Mouse (Mus musculus) hindbrain, embryonic 13.5 days (tissue): ENCODE measurements at regions not wholly inside any gene's neighbourhood (a gene's known extent, or its start where the extent isn't known, plus 50 kb on each side); places are given as distances from the start of the nearest gene placed in this dataset.

Experiments used
- ATAC-seq: fragments of 200-750 bp; cut with Nextera tagmentation; 2 replicates; pipeline ENCODE4 v1.8.0; 2017; ENCODE audit warnings: moderate TSS enrichment; ENCODE audit not compliant: low FRiP score
- H3K27ac ChIP-seq: fragments of 300-500 bp; sonication (generic); 2 replicates; pipeline ENCODE4 v1.5.1; 2015; ENCODE audit warnings: inconsistent platforms, mild to moderate bottlenecking, moderate library complexity
- H3K27me3 ChIP-seq: fragments of 300-500 bp; sonication (generic); 2 replicates; pipeline ENCODE4 v1.6.1; 2015; ENCODE audit warnings: mild to moderate bottlenecking, inconsistent platforms
- H3K36me3 ChIP-seq: fragments of 300-500 bp; sonication (generic); 2 replicates; pipeline ENCODE4 v1.6.1; 2015; ENCODE audit warnings: mild to moderate bottlenecking, inconsistent platforms
- H3K4me1 ChIP-seq: fragments of 300-500 bp; sonication (generic); replicated peaks from 2 replicates; pipeline ENCODE4 v1.6.1; 2015; ENCODE audit warnings: inconsistent platforms
- H3K4me2 ChIP-seq: fragments of 300-500 bp; sonication (generic); 2 replicates; pipeline ENCODE4 v1.6.1; 2015; ENCODE audit warnings: inconsistent platforms, mild to moderate bottlenecking, moderate library complexity
- H3K4me3 ChIP-seq: fragments of 300-500 bp; sonication (generic); 2 replicates; pipeline ENCODE4 v1.5.1; 2015; ENCODE audit warnings: mild to moderate bottlenecking, inconsistent platforms
- H3K9ac ChIP-seq: fragments of 300-500 bp; sonication (generic); 2 replicates; pipeline ENCODE4 v1.6.1; 2015; ENCODE audit warnings: mild to moderate bottlenecking, inconsistent platforms
- H3K9me3 ChIP-seq: fragments of 300-500 bp; sonication (generic); 2 replicates; pipeline ENCODE4 v1.6.1; 2016; ENCODE audit warnings: inconsistent platforms
- WGBS: fragments of 180-500 bp; shearing (Covaris S2); methylation state at CpG from one replicate; pipeline ENCODE4 v1.1.7; 2015; 5-methylcytosine and 5-hydroxymethylcytosine counted together

DNA sequence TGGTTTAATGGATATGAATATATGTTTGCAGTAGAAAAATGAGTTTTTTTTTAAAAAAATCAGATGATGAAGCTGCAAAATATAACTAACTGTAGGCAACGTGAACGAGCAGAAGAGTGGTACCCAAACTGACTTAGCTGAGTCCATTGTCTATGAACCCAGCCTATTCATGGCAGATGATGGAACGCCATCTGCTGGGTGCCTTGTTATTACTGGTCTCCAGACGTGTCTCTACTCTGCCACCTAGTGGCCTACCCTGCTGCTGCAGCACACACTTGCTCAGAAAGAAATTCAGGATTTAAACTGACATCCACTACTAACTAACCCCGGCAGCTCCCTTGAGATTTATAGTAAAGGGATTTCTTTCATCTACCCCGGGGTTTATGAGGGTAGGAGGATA is 143.7 kb downstream of the Csl start:
- peak; percentile 62; the same call in 1 of the 2 replicates for ATAC-seq

DNA sequence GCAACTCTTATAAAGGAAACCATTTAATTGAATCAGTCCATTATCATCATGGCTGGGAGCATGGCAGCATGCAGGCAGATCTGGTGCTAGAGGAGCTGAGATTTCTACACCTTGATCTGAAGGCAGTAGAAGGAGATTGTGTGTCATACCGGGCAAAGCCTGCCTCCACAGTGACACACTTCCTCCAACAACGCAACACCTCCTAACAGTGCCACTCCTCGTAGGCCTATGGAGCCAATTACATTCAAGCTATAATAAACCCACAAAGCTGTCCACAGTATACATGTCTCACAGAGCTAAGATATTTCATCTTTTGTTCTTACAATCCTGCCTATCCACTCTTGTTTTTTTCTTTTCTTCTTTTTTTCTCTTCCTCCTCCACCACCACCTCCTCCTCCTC is 141.8 kb downstream of the Csl start:
- ATAC-seq, result no peak
- Histone ChIP-seq H3K27ac (no peak overlapping the region), H3K27me3 (no peaks in the 10 kb centered on the region), H3K4me3 (no peak overlapping the region), H3K9ac (no peak overlapping the region), H3K9me3 (no peaks in the 10 kb centered on the region), H3K4me1 (no peaks in the 10 kb centered on the region), H3K4me2 (no peak overlapping the region), H3K36me3 (no peaks in the 10 kb centered on the region)
- WGBS, result 90% methylated on average over 3 of the region's 3 CpGs

More for the DNA sequence above, 143.7 kb downstream of the Csl start:
- no peaks in the 10 kb centered on the region for H3K9me3 ChIP-seq
- H3K36me3 ChIP-seq, result no peaks in the 10 kb centered on the region
- H3K4me2 ChIP-seq, result no peak overlapping the region
- H3K4me3 ChIP-seq, result no peak overlapping the region
- H3K27me3 ChIP-seq, result no peaks in the 10 kb centered on the region
- H3K4me1 ChIP-seq, result no peaks in the 10 kb centered on the region
- H3K9ac ChIP-seq, result no peak overlapping the region
- WGBS, result 12% methylated on average over 6 of the region's 6 CpGs
- H3K27ac ChIP-seq, result no peak overlapping the region

DNA sequence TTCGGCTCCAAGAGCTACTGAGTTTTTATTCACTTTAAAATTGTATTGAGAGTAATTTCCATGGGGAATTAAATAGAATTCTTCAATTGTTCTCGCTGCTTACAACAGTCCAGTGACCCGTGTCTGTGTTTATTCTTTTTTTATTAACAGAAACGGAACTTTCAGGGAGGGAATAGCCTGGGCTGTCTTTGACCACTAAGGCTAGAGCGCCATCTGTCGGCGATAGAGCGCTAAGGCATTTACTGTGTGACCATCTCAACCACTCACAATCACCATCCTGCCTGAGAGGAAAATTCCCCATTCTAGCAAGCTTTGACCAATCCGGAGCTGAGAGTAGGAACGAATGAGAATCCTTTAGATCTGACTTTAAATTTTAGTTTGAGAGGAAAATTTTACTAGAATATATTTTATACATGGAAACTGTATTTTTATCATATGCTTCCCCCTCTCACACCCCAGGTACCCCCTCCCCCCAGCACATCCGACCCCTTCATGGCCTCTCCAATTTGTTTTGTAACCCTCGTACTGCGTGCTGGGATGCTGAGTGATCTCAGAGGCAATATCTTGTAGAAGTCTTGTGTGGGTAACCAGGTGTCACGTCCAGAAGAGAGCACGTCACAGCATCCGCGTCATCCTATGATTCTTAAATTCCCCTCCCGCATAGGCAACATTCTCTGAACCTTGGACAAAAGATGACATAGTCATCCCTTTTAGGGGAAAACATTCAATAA is 139.9 kb downstream of the Csl start:
- ATAC-seq, result 0 out of 2 replicates have a peak, but pooled peaks have one; percentile 60
- WGBS, result 47% methylated on average over 18 of the region's 18 CpGs
- H3K4me3 ChIP-seq, result no peak overlapping the region
- no peak overlapping the region for H3K9ac ChIP-seq
- no peaks in the 10 kb centered on the region for H3K36me3 ChIP-seq
- H3K4me2 ChIP-seq, result peak overlapping the region; percentile 34
- no peaks in the 10 kb centered on the region for H3K4me1 ChIP-seq
- no peaks in the 10 kb centered on the region for H3K27me3 ChIP-seq
- no peak overlapping the region for H3K27ac ChIP-seq
- no peaks in the 10 kb centered on the region for H3K9me3 ChIP-seq

DNA sequence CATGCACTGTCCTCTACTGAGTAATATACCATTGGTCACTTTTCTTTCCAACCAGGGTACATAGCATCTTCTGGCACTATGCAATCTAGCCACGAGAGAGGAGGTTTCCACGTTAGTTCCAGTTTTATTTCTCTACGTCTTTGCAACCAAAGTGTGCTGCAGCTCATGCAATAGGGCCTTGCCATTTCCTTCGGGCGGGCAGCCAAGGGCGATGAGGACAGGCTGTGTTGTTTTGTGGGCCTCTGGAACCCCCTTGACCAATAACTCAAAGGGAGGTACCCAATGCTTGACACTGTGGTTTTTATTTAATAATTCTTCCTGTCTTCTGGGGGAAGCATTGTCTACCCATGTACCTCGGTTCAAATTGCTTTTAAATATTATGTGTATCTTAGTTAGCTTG is 139.0 kb downstream of the Csl start:
- no peaks in the 10 kb centered on the region for H3K4me1 ChIP-seq
- H3K9ac ChIP-seq, result no peak overlapping the region
- no peaks in the 10 kb centered on the region for H3K27me3 ChIP-seq
- no peak overlapping the region for H3K27ac ChIP-seq
- H3K4me2 ChIP-seq, result no peak overlapping the region
- 88% methylated on average over 7 of the region's 7 CpGs for WGBS
- ATAC-seq, result no peak
- H3K36me3 ChIP-seq, result no peaks in the 10 kb centered on the region
- no peak overlapping the region for H3K4me3 ChIP-seq
- no peaks in the 10 kb centered on the region for H3K9me3 ChIP-seq

DNA sequence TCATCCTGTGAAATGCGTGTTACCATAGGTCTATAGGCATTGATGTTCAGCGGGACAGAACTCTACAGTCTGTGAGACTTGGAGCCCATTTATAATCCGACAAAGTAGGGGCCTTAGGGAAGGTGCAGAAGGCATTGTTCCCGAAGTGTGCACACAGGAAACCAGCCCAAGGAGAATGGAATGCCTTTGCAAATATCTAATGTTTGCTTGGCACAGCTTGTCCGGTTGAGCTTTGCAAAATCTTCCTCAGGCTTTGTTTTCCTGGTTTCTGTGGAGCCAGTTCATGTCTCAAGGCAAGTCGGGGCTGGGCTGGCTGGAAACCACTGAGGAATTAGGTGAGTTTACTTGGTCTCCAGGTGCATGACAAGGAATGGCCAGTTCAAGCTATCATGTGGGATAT is 132.1 kb downstream of the Csl start:
- Histone ChIP-seq H3K4me1 (no peaks in the 10 kb centered on the region), H3K36me3 (no peaks in the 10 kb centered on the region), H3K27me3 (no peaks in the 10 kb centered on the region), H3K27ac (no peak overlapping the region), H3K9ac (no peak overlapping the region), H3K9me3 (no peaks in the 10 kb centered on the region), H3K4me2 (no peak overlapping the region), H3K4me3 (no peak overlapping the region)
- no peak for ATAC-seq
- WGBS, result 81% methylated on average over 6 of the region's 6 CpGs

DNA sequence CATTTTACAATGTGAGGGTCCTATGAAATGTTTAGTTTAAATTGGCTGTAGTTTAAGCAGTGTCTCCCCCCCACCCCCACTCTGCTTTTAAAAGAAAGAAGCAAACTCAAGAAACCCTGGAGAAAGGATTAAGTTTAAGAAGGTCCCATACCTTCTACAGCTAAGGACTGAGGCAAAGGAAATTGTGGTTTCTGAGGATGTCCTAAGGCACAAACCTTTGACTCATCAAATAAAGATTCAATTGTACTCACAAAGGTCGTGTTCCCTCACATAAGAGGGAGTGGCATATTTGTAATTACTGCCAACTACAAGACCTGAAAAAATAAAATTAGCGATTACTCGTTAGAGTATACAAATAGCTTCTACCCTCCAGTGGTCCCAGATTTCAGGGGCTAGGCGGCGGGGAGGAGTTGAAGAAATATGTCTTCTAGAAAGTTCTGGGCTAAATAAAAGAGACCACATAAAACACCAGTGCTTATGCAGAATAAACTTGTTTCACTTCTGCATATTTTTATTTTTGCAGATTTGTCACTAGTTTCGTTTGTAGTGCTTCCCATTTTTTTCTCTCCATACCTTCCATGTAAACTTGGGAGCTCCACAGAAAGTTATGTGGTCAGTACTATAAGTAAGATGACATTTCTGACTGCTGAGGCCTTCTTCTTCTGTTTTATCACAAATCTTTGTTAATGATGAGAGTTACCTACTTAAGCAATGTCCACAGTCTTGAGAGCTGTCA is 127.0 kb downstream of the Csl start:
- H3K9me3 ChIP-seq, result no peaks in the 10 kb centered on the region
- WGBS, result 82% methylated on average over 6 of the region's 6 CpGs
- no peak overlapping the region for H3K27ac ChIP-seq
- H3K27me3 ChIP-seq, result no peaks in the 10 kb centered on the region
- H3K36me3 ChIP-seq, result no peaks in the 10 kb centered on the region
- H3K9ac ChIP-seq, result no peak overlapping the region
- H3K4me2 ChIP-seq, result no peak overlapping the region
- ATAC-seq, result no peak
- no peaks in the 10 kb centered on the region for H3K4me1 ChIP-seq
- no peak overlapping the region for H3K4me3 ChIP-seq

DNA sequence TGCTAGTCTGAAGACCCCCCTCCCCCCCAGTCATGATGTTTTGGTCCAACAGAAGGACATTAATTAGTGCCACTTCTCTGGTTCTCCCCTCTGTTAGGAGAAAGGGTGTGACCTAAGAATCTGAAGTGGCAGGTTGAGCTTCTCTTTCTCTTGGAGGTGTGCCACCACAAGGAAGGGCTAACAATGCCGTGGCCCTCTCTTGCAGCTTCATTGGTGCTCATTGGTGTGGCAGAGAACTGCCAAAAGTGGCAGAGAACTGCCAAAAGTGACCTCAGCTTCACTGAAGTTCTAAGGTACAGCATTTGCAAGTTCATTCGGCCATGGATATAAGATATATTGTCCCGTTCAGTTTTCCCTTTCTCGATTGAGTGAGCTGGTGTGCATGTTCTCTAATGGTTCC is 123.7 kb downstream of the Csl start:
- no peak overlapping the region for H3K4me2 ChIP-seq
- WGBS, result 91% methylated on average over 4 of the region's 4 CpGs
- no peaks in the 10 kb centered on the region for H3K36me3 ChIP-seq
- no peak overlapping the region for H3K27ac ChIP-seq
- H3K4me3 ChIP-seq, result no peak overlapping the region
- no peaks in the 10 kb centered on the region for H3K9me3 ChIP-seq
- ATAC-seq, result no peak
- no peaks in the 10 kb centered on the region for H3K4me1 ChIP-seq
- no peaks in the 10 kb centered on the region for H3K27me3 ChIP-seq
- H3K9ac ChIP-seq, result no peak overlapping the region

DNA sequence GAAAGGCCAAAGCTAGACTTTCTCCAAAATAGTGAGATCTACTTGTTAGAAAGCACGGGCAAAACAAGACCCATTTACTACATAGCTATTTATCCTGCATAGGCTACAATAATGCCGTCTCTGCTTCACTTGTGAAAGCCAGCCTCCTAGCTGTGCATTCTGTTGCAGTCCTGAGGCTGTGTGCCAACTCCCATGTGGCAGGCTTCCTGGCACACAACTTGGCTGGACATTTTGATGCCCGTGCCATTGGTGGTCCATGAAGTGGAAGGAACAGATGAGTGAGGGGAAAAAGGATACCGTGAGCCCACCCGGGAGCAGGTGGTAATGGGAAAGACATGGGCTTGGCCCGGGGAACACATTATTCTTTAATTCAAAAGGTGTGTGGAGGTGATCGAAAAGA is 120.4 kb downstream of the Csl start:
- Histone ChIP-seq H3K9me3 (no peaks in the 10 kb centered on the region), H3K36me3 (no peaks in the 10 kb centered on the region), H3K27ac (peak overlapping the region; percentile 31), H3K9ac (no peak overlapping the region), H3K27me3 (no peaks in the 10 kb centered on the region), H3K4me2 (no peak overlapping the region), H3K4me1 (no peaks in the 10 kb centered on the region), H3K4me3 (no peak overlapping the region)
- peak; percentile 87 for ATAC-seq
- whole genome bisulfite sequencing, result 60% methylated on average over 7 of the region's 7 CpGs

DNA sequence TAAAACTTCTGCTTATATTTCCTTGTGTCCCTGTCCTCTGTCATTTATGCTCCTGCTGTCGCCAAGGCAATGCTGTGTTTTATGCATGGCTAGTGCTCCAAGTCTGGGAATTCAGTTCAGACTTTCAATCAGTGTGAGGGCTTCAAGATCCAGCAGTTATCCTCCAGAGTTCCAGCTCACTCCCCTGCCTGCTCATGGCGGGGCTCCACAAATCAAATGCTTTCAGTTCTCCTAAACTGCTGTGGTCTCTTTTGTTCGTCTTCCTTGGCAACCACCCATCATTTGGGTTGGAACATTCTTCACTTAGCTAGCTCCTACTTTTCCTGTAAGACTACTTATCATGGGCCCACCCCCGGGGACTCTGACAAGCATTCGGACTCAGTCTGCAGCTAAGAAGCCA is 120.0 kb downstream of the Csl start:
- WGBS, result 39% methylated on average over 5 of the region's 5 CpGs
- H3K4me3 ChIP-seq, result no peak overlapping the region
- H3K9ac ChIP-seq, result no peak overlapping the region
- H3K36me3 ChIP-seq, result no peaks in the 10 kb centered on the region
- H3K4me1 ChIP-seq, result no peaks in the 10 kb centered on the region
- H3K9me3 ChIP-seq, result no peaks in the 10 kb centered on the region
- ATAC-seq, result peak; percentile 82
- no peaks in the 10 kb centered on the region for H3K27me3 ChIP-seq
- peak overlapping the region; percentile 31 for H3K27ac ChIP-seq
- H3K4me2 ChIP-seq, result no peak overlapping the region

DNA sequence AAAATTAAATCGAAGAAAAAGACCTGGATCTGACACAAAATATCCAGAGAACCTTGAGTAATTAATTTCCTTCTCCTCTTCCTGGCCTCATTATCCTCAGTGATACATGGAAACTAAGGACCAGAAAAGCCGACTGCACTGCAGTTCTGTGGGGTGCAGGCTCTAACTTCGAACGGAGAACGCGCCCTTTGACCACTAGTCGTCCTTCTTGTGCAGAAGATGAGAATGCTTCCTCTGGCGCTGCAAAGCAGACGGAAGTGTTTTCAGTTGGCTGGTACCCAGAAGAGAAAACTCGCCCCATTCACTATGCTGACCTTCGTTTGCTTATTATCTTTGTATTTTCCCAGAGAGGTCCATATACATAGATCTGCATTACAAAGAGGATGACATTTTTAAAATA is 117.7 kb downstream of the Csl start:
- no peak overlapping the region for H3K4me2 ChIP-seq
- no peak overlapping the region for H3K9ac ChIP-seq
- H3K9me3 ChIP-seq, result no peaks in the 10 kb centered on the region
- no peak overlapping the region for H3K27ac ChIP-seq
- H3K4me3 ChIP-seq, result no peak overlapping the region
- no peaks in the 10 kb centered on the region for H3K27me3 ChIP-seq
- H3K4me1 ChIP-seq, result no peaks in the 10 kb centered on the region
- peak; percentile 45; the same call in 1 of the 2 replicates for ATAC-seq
- 11% methylated on average over 11 of the region's 11 CpGs for WGBS
- H3K36me3 ChIP-seq, result no peaks in the 10 kb centered on the region

DNA sequence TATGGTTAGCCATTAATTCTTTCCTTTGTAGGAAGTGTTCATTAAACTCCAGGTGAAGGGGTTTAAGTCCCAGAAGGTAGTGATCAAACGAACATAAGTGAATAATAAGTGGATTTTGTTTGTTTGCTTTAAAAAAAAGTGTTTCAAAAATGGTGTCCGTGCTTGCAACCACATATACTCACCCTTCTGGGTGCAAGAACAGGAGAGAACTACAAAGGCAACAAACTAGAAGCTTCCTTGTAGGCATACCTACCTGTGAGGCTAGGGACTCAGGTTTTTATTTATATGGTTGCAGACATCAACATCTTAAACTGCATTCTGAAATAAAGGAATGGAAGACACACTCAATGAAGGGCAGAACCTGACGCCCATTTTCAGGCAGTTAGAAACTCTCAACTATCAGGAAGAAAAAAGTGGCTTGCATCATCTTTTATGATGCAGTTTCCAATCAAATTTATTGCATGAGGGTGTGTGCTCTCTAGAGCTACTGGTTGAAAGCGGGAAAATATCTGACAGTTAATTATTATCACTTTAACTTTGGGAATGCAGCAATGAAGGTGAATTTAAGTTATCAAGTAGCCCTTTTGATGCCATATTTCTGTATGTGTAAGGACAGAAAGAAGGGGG is 117.1 kb downstream of the Csl start:
- no peak for ATAC-seq
- no peaks in the 10 kb centered on the region for H3K27me3 ChIP-seq
- no peak overlapping the region for H3K4me2 ChIP-seq
- no peak overlapping the region for H3K4me3 ChIP-seq
- H3K4me1 ChIP-seq, result no peaks in the 10 kb centered on the region
- no peak overlapping the region for H3K27ac ChIP-seq
- no peak overlapping the region for H3K9ac ChIP-seq
- H3K9me3 ChIP-seq, result no peaks in the 10 kb centered on the region
- H3K36me3 ChIP-seq, result no peaks in the 10 kb centered on the region
- WGBS, result 72% methylated on average over 4 of the region's 4 CpGs

DNA sequence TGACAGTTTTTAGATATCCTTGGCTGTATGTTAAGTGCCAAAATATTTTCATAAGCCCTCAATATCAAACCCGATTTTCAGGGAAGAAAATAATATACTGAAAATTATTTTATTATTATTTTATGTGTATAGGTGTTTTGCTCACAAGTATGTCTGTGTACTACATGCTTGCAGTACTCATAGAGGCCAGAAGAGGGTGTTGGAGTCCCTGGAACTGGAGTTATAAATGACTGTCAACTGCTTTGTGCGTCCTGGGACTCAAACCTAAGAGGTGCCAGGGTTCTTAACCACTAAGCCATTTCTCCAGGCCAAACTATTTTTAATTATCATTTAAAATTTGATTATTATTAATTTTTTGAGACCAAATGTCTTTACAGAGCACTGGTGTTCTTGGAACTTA is 114.5 kb downstream of the Csl start:
- ATAC-seq, result no peak
- Histone ChIP-seq H3K4me3 (no peak overlapping the region), H3K9me3 (no peaks in the 10 kb centered on the region), H3K36me3 (no peaks in the 10 kb centered on the region), H3K9ac (no peak overlapping the region), H3K27ac (no peak overlapping the region), H3K4me2 (no peak overlapping the region), H3K27me3 (no peaks in the 10 kb centered on the region), H3K4me1 (no peaks in the 10 kb centered on the region)
- WGBS, result 48% methylated on average over 2 of the region's 2 CpGs
